Mouse (Mus musculus) embryonic stem cell, embryonic (primary cell): ENCODE measurements around the gene Tstd1.

Experiments
- CTCF ChIA-PET, 4 experiments: fragments of 300-600 bp in 2 of 4; fragments of 350-600 bp in 2 of 4; sonication (Branson Sonifier 250); formaldehyde crosslinking; loops; one replicate each; lab custom pipeline; 2022; ENCODE audit warnings: inconsistent platforms in 2 of 4; lab: Charles Lee
- POLR2A ChIA-PET, 4 experiments: fragments of 300-600 bp in 2 of 4; fragments of 350-600 bp in 2 of 4; sonication (Branson Sonifier 250); formaldehyde crosslinking; loops; one replicate each; lab custom pipeline; 2022; ENCODE audit warnings: antibody characterized with exemption in 4 of 4, inconsistent platforms in 1 of 4; lab: Charles Lee

The Tstd1 gene

GRCm38 (mm10) chr1:171402991-171403390, 15.7 kb upstream of the Tstd1 start:
- ChIA-PET POLR2A (interaction anchor here in 3 of 4 experiments (0.6 to 3.5 kb wide), 21 partner anchors 8 to 274 kb away, joined by 3 to 38 read pairs (median 4); partner anchors contain the start of genes Usf1 (in 3 of the 3), Alyref2 (in 1 of the 3), Arhgap30 (in 1 of the 3) and F11r (in 1 of the 3)), CTCF (interaction anchor here in 2 of 4 experiments (0.6 to 1.3 kb wide), 3 partner anchors 23 to 98 kb away, joined by 3 to 4 read pairs (median 4); no protein-coding TSS in a partner anchor)

DNA sequence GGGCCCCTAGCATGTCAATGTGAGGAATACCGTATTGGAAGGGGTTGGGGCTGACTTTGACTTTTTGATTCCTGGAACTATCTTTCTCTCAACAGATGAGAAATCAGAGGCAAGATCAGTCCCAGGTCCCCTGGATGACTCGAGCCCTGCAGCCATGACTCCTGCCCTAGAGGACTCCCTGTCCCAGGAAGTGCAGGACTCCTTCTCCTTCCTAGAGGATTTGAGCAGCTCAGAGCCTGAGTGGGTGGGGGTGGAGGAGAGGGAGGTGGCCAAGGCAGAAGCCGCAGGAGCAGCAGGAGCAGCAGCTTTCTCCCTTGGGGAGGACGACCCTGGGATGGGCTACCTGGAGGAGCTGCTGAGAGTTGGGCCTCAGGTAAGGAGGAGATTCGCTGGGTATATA, 11.4 kb upstream of the Tstd1 start:
- CTCF ChIA-PET: no interaction called here
- POLR2A ChIA-PET: interaction anchor here in 1 of 4 experiments (1.3 to 1.4 kb wide), 2 partner anchors 9 kb away, joined by 3 read pairs; no protein-coding TSS in a partner anchor

GRCm38 (mm10) chr1:171410231-171410630, 8.4 kb upstream of the Tstd1 start:
- ChIA-PET CTCF (interaction anchor here in 3 of 4 experiments (0.5 to 2.1 kb wide), 6 partner anchors 52 to 280 kb away, joined by 3 to 7 read pairs (median 5); partner anchors contain the start of gene Ppox (in 1 of the 3)), POLR2A (interaction anchor here (0.7 to 4.6 kb wide), 37 partner anchors 8 to 356 kb away, joined by 3 to 38 read pairs (median 6); partner anchors contain the start of genes Dedd (in 3 of the 4), Arhgap30 (in 2 of the 4) and F11r (in 2 of the 4))

- ChIA-PET POLR2A (interaction anchor here (0.6 to 4.6 kb wide), 73 partner anchors 8 to 357 kb away, joined by 3 to 38 read pairs (median 5); partner anchors contain the start of genes Dedd (in 3 of the 4), F11r (in 3 of the 4), Arhgap30 (in 2 of the 4) and Nit1 (in 2 of the 4)), CTCF (interaction anchor here (0.6 to 2.0 kb wide), 11 partner anchors 11 to 1002 kb away, joined by 3 to 7 read pairs (median 4); partner anchors contain the start of genes F11r (in 1 of the 4) and Ppox (in 1 of the 4))
Measured at GRCm38 (mm10) chr1:171410947-171411484, 7.7 kb upstream of the Tstd1 start, which contains the start of gene Usf1. Gene Usf1, plus strand, starts transcription at chr1:171411313.

DNA sequence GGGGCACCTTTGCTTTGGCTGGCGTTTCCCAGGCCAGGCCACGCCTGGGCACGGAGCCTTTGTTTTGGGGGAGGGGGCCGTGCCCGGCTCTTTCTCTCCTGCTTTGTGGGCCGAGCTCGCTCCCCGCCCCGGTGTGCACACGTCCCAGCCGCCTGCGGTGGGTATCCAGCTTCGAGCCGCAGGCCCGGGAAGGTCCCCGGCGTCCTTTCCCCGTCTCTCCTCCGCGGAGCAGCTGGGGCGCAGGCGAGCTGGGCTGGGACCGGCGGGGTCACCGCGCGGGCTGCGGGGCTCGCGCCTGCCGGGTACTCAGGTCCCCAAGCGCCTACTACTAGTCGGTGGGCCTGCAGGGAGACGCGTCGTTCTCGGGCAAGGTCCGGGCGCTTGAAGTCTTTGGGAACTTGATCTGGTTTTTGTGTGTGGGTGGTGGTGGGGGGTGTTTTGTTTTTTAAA, 7.2 kb upstream of the Tstd1 start:
- POLR2A ChIA-PET: interaction anchor here (0.6 to 4.6 kb wide), 67 partner anchors 8 to 519 kb away, joined by 3 to 38 read pairs (median 5); partner anchors contain the start of genes Dedd (in 3 of the 4), F11r (in 3 of the 4), Arhgap30 (in 2 of the 4) and Nit1 (in 2 of the 4)
- CTCF ChIA-PET: interaction anchor here (0.6 to 2.0 kb wide), 9 partner anchors 24 to 933 kb away, joined by 3 to 7 read pairs (median 4); partner anchors contain the start of genes F11r (in 1 of the 4) and Ppox (in 1 of the 4)

DNA sequence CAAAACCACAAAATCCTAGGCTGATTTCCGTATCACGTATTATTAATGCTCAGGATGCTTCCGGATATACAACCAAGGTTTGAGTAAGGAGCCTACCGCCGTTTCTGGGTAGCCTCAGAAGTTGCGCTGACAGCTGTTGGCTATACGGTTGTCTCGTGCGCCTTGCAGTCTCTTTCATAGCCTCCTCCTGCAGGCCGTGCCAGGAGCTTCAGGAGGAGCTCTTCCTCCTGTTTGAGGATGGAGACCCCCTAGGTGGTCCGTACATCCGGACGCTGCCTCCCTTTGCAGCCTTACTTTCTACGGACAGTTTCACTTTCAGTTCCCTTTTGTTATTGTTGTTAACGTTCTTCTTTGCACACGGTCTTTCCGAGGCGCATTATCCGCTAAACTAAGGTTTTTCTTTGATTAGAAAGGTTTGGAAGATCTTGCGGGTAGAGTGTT, 6.7 kb upstream of the Tstd1 start:
- CTCF ChIA-PET: interaction anchor here in 2 of 4 experiments (1.2 to 2.0 kb wide), 3 partner anchors 25 to 90 kb away, joined by 3 to 7 read pairs (median 5); no protein-coding TSS in a partner anchor
- POLR2A ChIA-PET: interaction anchor here (0.6 to 4.6 kb wide), 51 partner anchors 8 to 519 kb away, joined by 3 to 38 read pairs (median 5); partner anchors contain the start of genes Arhgap30 (in 2 of the 4), B4galt3 (in 2 of the 4), F11r (in 2 of the 4) and Adamts4 (in 1 of the 4)

GRCm38 (mm10) chr1:171412446-171412845, 6.2 kb upstream of the Tstd1 start:
- POLR2A ChIA-PET: interaction anchor here in 3 of 4 experiments (0.9 to 4.6 kb wide), 33 partner anchors 10 to 520 kb away, joined by 3 to 38 read pairs (median 6); partner anchors contain the start of genes Arhgap30 (in 2 of the 3), F11r (in 2 of the 3), Alyref2 (in 1 of the 3) and B4galt3 (in 1 of the 3)
- CTCF ChIA-PET: interaction anchor here in 3 of 4 experiments (0.6 to 1.7 kb wide), 3 partner anchors 25 to 91 kb away, joined by 3 to 5 read pairs (median 3); partner anchors contain the start of gene F11r (in 1 of the 3)

- ChIA-PET CTCF (interaction anchor here (0.6 to 2.6 kb wide), 8 partner anchors 12 to 160 kb away, joined by 3 to 9 read pairs (median 3); partner anchors contain the start of gene Klhdc9 (in 1 of the 4)), POLR2A (interaction anchor here (0.5 to 4.6 kb wide), 39 partner anchors 10 to 219 kb away, joined by 3 to 38 read pairs (median 4); partner anchors contain the start of genes Alyref2 (in 2 of the 4), B4galt3 (in 2 of the 4), F11r (in 2 of the 4) and Arhgap30 (in 1 of the 4))
Measured at GRCm38 (mm10) chr1:171413608-171414007, 5.1 kb upstream of the Tstd1 start.

DNA sequence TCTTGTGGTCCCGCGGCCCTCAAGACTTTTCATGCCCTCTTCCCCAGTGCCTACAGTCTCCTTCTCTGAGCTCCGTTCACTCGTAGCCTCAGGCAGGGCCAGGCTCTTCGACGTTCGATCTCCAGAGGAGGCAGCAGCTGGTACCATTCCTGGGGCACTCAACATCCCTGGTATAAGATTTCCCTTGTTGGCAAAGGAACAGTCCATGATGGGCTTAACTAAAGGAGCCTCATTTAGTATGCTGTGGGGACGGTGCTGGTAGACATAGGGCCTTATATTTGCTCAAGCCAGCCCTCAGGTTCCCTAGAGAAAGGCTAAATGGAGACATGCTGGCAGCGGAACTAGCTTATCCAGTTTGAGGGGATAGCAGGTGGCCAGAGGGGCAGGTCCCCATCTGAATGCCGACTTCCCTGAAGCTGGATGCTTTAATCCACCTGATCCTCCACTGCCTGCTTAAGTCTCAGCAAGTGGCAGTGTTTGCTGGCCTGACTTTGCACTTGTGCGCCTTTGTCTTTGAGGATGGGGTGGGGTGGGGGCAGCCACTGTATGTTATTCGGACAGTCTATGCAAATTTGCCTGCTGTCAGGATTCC, 715 bp downstream of the Tstd1 start:
- POLR2A ChIA-PET: interaction anchor here in 3 of 4 experiments (0.5 to 2.1 kb wide), 13 partner anchors 8 to 85 kb away, joined by 3 to 11 read pairs (median 4); partner anchors contain the start of genes F11r (in 3 of the 3) and Usf1 (in 2 of the 3)
- CTCF ChIA-PET: interaction anchor here in 1 of 4 experiments (1.7 kb wide), 1 partner anchor 39 kb away, joined by 5 read pairs; no protein-coding TSS in a partner anchor

- ChIA-PET CTCF (interaction anchor here in 1 of 4 experiments (1.7 kb wide), 1 partner anchor 40 kb away, joined by 5 read pairs; no protein-coding TSS in a partner anchor), POLR2A (interaction anchor here in 3 of 4 experiments (0.6 to 2.1 kb wide), 11 partner anchors 9 to 83 kb away, joined by 3 to 11 read pairs (median 4); partner anchors contain the start of genes F11r (in 3 of the 3) and Usf1 (in 2 of the 3))
Measured at GRCm38 (mm10) chr1:171419905-171420304, 1.2 kb downstream of the Tstd1 start.

GRCm38 (mm10) chr1:171422504-171423095, 3.9 kb downstream of the Tstd1 start:
- ChIA-PET POLR2A (interaction anchor here in 2 of 4 experiments (0.9 to 3.3 kb wide), 7 partner anchors 9 to 65 kb away, joined by 3 to 10 read pairs (median 4); partner anchors contain the start of genes F11r (in 1 of the 2) and Usf1 (in 1 of the 2)), CTCF (no interaction called here)

DNA sequence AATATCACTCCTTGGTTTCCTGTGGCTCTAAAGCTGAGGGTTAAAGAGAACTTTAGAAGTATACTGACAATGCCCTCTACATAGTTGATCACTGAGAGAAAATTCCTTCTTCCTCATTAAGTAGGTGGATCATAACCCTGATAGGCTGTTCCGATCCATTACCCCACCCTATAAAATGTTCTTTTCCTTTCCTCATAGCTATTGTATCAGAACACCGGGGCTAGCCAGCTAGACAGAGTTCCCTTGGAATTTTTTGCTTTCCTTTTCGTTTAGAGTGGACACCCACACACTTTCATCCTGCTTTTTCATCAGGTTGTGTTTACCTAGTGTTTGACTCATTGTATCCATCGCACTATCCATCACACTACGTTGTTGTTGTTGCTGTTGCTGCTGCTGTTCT, 6.0 kb downstream of the Tstd1 start:
- POLR2A ChIA-PET: interaction anchor here in 2 of 4 experiments (0.6 to 1.8 kb wide), 7 partner anchors 11 to 311 kb away, joined by 3 to 7 read pairs (median 4); partner anchors contain the start of genes Cfap126 (in 1 of the 2), F11r (in 1 of the 2), Klhdc9 (in 1 of the 2) and Usf1 (in 1 of the 2)

DNA sequence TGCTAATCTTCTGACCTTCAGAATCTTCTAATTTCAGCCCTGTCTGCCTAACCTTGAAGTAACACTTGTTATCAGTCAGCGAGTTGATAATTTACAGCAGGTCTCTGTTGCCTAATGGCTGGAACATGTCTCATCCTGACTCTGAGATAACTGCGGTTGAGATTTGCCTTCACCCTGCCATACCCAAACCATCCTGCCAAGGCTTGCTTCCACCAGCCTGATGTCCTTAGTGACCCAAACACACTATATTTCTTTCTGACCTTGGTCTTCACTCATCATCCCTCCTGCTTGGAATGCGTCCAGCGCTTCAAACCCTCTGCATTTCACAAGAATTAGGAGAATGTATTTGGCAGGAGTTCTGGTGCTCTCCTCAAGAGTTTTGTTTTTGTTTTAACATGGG, 6.5 kb downstream of the Tstd1 start:
- CTCF ChIA-PET: interaction anchor here in 1 of 4 experiments (0.6 kb wide), 1 partner anchor 36 kb away, joined by 4 read pairs; no protein-coding TSS in a partner anchor
- POLR2A ChIA-PET: interaction anchor here in 2 of 4 experiments (1.0 to 1.8 kb wide), 5 partner anchors 11 to 40 kb away, joined by 3 to 7 read pairs (median 4); partner anchors contain the start of genes F11r (in 1 of the 2) and Usf1 (in 1 of the 2)

More for the DNA sequence above, 6.0 kb downstream of the Tstd1 start:
- CTCF ChIA-PET: no interaction called here

DNA sequence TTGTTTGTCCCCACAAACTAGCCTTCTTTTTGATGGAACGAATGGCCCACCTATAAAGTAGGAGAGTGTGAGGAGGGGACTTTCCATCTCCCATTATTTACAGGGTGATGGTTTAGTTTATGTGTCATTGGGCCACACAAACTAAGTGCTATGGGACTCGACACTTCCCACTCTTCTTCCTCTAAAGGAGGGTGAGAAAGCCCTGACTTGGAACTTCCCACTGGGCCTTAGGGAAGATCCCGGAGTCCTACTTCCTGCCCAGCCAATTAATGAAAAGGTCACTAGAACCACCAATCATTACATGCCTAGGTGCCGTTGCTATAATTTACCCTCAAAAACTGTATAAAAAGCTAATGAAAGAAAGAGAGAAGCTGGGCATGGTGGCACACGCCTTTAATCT, 13.5 kb downstream of the Tstd1 start:
- CTCF ChIA-PET: no interaction called here
- POLR2A ChIA-PET: no interaction called here

DNA sequence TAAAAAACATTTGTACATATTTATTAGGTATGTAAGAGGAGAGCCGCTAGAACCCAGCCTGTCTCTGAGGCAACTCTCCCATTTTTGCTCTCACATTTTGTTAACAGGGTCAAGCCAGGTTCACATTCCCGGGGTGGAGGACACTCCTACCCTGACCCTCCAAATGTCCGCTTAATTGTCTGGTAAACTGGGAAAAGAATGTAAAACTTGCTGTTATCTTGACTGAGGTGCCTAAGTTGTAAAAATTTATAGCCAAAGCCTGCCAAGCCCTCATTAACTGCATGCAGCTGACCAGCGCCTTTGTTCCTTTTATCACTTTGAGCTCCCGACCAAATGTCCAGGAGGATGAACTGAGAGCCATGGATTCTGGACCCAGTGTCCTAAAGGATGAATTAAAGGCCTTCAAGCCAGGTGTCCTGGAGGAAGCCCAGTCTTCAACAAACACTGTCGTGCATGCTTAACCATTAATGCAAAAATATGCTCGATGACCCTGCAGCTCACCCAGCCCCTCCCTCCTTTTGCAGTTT, 16.7 kb downstream of the Tstd1 start:
- POLR2A ChIA-PET: interaction anchor here in 2 of 4 experiments (0.5 to 2.5 kb wide), 5 partner anchors 15 to 166 kb away, joined by 3 to 19 read pairs (median 4); no protein-coding TSS in a partner anchor

GRCm38 (mm10) chr1:171435974-171436373, 17.3 kb downstream of the Tstd1 start:
- ChIA-PET CTCF (interaction anchor here in 1 of 4 experiments (0.6 kb wide), 1 partner anchor 62 kb away, joined by 3 read pairs; no protein-coding TSS in a partner anchor), POLR2A (interaction anchor here in 2 of 4 experiments (0.5 to 2.5 kb wide), 4 partner anchors 30 to 76 kb away, joined by 4 to 19 read pairs (median 11); partner anchors contain the start of genes Arhgap30 (in 1 of the 2) and Klhdc9 (in 1 of the 2))

More for the DNA sequence above, 16.7 kb downstream of the Tstd1 start:
- CTCF ChIA-PET: interaction anchor here in 2 of 4 experiments (0.6 to 2.1 kb wide), 2 partner anchors 36 to 61 kb away, joined by 3 to 5 read pairs; no protein-coding TSS in a partner anchor
